Mouse (Mus musculus) ovary, postnatal 10 days (tissue): ENCODE data around the gene Zfp420.

Experiments used
- DNase-seq: peaks from one replicate; pipeline ENCODE4 v3.0.0; 2022; ENCODE audit warnings: low spot score

The Zfp420 gene

DNA sequence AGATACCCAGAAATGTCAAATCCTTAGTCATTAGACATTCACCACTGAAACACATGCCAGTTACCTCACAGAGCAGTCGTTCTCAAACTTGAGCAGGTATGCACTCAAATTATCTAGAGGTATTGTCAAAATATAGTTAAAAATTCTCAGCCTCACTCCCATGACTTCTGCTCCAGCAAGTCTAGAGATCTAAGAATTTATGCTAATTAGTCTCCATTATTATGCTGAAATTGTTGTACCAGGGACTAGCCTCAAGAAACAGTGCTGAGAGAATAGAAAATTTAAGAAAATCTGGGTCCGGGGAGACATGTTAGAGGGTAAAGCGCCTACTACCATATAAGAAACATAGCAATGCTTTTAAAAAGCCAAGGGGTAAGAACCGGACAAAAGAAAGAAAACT is 44.3 kb downstream of the Zfp420 start:
- no peak for DNase-seq

DNA sequence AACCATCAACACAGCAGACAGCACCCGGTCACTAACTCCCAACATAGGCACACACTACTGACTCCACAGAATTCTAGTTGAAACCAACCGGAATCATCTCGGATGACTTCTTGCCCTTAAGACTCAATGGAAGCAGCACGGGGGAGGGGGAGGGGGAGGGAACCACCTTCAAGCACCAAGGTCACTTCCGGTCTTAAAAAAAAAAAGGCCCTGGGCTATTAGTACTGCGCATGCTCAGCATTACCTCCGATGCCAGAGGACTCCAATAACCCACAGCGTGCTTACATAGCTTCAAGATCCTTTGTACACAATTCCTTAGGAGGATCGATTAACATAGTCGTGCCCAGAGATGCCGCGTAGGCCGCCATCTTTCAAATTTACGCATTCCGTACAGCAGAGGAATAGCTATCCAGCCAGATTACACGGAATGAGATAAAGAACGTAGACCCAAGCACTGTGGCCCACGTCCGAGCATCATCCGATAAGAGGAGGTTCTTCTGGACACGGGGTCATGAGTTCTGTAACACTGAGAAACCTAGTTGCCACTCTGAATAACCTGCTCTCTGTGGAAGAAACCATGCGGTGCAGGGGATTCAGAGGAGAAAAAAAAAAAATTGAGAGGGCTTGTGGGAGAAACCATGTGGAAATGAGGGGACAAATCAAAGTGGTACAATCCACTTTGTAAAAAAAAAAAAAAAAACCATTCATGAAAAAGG is 46.3 kb downstream of the Zfp420 start, which contains the start of gene Zfp27:
Gene Zfp27 (minus strand): TSS at position 607 of the 716 bp plus-strand sequence.
- peak; percentile 7 for DNase-seq

DNA sequence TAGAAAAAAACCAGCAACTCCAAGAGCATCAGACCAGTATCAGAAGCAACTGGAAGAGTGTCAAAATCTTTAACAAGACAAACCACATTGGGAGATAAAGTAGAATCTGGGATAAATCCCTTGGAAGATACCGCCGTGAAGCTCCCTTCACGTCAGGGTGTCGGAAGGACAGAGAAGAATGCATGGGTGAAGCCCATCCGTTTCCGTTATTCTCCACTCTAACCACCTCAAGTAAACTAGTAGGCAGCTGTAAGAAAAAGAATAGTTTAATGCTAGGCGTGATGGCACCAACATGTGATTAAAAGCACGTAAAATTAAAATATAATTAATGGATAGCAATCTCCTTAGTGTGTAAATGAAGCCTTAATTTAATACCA is 46.9 kb downstream of the Zfp420 start:
- DNase-seq, result no peak

GRCm38 (mm10) chr7:29907206-29907605 is 47.4 kb downstream of the Zfp420 start:
- DNase-seq, result no peak

DNA sequence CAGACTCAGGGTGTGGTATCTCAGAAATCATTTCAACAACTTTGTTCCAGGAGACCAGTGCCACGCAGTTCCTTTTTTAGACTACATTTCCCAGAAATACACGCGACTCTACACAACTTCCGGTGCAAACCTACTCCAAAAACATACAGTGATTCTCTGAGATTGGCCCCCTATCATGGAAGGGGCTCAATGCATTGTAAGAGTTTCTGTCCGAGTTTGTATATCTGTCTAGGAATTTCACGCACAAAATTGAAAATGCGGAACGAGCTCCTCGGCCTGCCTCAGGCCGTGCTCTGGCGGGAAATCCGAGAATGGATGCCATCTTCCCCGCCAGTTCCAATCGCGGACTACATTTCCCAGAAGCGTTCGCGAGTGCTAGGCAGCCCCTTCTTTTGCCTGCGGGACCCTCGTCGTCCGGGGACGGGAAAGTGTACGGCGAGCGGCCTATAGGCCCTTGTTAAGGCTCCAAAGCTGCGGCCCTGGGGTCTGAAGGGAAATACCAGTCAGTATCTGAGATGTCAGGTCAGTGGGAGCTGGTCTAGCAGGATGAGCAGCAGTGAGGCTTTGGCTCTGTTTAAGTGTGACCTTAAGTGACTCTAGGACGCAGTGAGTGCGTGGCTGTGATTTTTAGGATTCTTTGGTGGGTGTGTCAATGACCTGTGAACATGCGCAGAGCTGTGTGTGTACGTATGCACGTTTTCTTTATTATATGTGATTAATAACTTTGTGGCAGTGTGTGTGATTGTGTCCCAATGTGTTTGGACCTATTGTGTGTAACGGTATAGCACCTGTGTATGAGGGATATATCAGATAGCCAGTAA is 48.6 kb downstream of the Zfp420 start, which contains the start of gene Zfp383:
Gene Zfp383 (plus strand): TSS at position 94 of the 821 bp plus-strand sequence.
- DNase-seq, result peak; percentile 75

- no peak for DNase-seq
These were observed 50.5 kb downstream of the Zfp420 start for GRCm38 (mm10) chr7:29910252-29910651.

DNA sequence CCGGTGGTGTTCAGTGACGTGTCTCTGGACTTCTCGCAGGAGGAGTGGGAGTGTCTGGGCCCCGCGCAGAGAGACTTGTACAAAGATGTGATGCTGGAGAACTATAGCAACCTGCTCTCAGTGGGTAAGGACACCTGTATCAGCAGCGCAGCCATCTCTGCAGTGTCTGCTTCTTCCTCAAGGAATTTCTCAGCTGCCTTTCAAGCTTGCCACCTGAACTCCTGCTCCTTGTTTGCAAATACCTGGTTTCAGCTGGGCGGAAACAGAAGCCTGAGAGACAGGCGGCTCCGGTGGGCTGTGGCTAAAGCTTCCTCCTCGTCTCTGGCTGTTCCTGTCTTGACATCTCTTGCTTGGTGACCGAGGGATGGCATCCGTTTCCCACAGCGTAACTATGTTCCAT is 52.4 kb downstream of the Zfp420 start:
- DNase-seq, result no peak

- no peak for DNase-seq
These were observed 57.7 kb downstream of the Zfp420 start for GRCm38 (mm10) chr7:29917371-29918061.

DNA sequence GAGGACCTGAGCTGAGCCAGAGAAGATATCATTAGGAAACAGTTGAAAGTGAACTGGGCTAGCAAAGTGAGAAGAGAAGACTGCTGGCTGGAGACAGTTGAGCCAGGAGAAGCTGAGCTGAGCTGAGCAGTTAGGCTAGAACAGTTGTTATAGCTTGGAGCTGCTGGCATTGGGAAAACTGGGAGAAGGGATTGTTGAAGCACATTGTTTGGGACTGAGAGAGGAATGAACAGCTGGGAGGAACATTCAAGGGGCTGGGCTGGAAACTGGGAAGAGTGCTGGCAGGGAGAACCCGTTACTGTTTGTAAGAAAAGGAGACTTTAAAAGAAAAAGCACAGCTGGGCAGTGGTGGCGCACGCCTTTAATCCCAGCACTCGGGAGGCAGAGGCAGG is 58.3 kb downstream of the Zfp420 start:
- no peak for DNase-seq

DNA sequence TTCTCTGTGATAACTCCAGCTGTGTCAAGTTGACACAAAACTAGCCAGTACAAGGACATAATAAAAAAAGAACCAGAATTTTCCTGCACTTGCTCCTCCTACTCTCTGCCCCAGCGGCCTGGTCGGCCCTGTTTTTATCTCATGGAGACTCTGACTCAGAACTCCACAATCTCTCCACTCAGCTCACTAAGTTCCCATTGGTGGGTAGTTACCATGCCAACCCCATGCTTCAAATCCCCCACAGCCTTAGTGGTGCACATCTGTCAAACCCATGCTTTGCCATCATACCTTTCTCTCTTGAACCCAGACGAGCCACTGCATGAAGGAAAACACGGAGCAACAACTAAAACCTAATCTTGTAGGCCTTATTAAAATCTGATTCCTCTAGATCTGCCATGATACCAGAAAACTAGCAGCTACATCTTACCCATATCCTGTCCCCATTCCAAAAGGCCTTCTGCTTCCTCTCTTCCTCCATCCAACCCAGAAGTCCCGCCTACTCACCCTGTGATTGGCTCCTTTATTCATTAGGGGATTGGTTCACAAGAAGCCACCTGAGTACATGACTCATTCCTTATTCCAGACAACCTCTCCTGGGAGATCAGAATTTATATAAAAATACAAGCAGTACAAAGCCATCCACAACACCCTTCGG is 61.8 kb downstream of the Zfp420 start:
- DNase-seq, result no peak

GRCm38 (mm10) chr7:29922780-29923179 is 63.0 kb downstream of the Zfp420 start:
- DNase-seq, result no peak
